Mouse (Mus musculus) erythroblast, adult 5-6 weeks (primary cell): Measurements from ENCODE around the gene Tmem89. TPM values are rescaled to one million over a fixed set of nuclear protein-coding genes. Genes with fewer than 3 reads are reported as not detected.

Experiments
- total RNA-seq, 2 experiments: library from RNA; stranded (forward) in 1 of 2; stranded (reverse) in 1 of 2; fragments of 150-400 nt in 1 of 2; fragments of 200-764, 138-1000 nt in 1 of 2; gene quantifications; 2 replicates each; pipeline versions ENCODE4 v1.2.3 to v1.2.4; 2015 to 2017; ENCODE audit warnings: low replicate concordance in 2 of 2

The Tmem89 gene
- total RNA-seq, 2 experiments from 2014 or later = not detected

Other genes with a start within 250 kb of the Tmem89 start
- gene Prkar2a, start 225.3 kb upstream of the Tmem89 start, total RNA-seq (2015; ENCODE audit: low replicate concordance) = 2.9 and 5.9 TPM in 2 replicates
- 1.4 and 3.1 TPM in 2 replicates for gene Prkar2a, start 225.3 kb upstream of the Tmem89 start, total RNA-seq (2017; ENCODE audit: low replicate concordance)
- 4.2 and 20.9 TPM in 2 replicates for gene Ip6k2, start 130.8 kb upstream of the Tmem89 start, total RNA-seq (2015; ENCODE audit: low replicate concordance)
- gene Ip6k2, start 130.8 kb upstream of the Tmem89 start, total RNA-seq (2017; ENCODE audit: low replicate concordance) = 47.5 and 61.2 TPM in 2 replicates
- gene Nckipsd, start 106.3 kb upstream of the Tmem89 start, total RNA-seq (2015; ENCODE audit: low replicate concordance) = 2.7 and 4.2 TPM in 2 replicates
- 1.8 and 3.7 TPM in 2 replicates for gene Nckipsd, start 106.3 kb upstream of the Tmem89 start, total RNA-seq (2017; ENCODE audit: low replicate concordance)
- 1.9 and 5.0 TPM in 2 replicates for gene Celsr3, start 88.3 kb upstream of the Tmem89 start, total RNA-seq (2015; ENCODE audit: low replicate concordance)
- gene Celsr3, start 88.3 kb upstream of the Tmem89 start, total RNA-seq (2017; ENCODE audit: low replicate concordance) = 0.09 and 1.8 TPM in 2 replicates
- gene Slc26a6, start 61.3 kb upstream of the Tmem89 start, total RNA-seq (2015; ENCODE audit: low replicate concordance) = 0.63 and 23.8 TPM in 2 replicates
- gene Slc26a6, start 61.3 kb upstream of the Tmem89 start, total RNA-seq (2017; ENCODE audit: low replicate concordance) = not detected in 2 replicates
- gene Uqcrc1, start 22.0 kb downstream of the Tmem89 start, total RNA-seq (2015; ENCODE audit: low replicate concordance) = 24.2 and 31.5 TPM in 2 replicates
- gene Uqcrc1, start 22.0 kb downstream of the Tmem89 start, total RNA-seq (2017; ENCODE audit: low replicate concordance) = 55.1 and 79.9 TPM in 2 replicates
- under 0.01 TPM in 1 of 2 replicates, not detected in the other for gene Col7a1, start 39.0 kb downstream of the Tmem89 start, total RNA-seq (2015; ENCODE audit: low replicate concordance)
- 0.17 and 1.4 TPM in 2 replicates for gene Col7a1, start 39.0 kb downstream of the Tmem89 start, total RNA-seq (2017; ENCODE audit: low replicate concordance)
- not detected in 2 replicates for gene Ucn2, start 71.4 kb downstream of the Tmem89 start, total RNA-seq (2015; ENCODE audit: low replicate concordance)
- not detected in 2 replicates for gene Ucn2, start 71.4 kb downstream of the Tmem89 start, total RNA-seq (2017; ENCODE audit: low replicate concordance)
- gene Pfkfb4, start 77.2 kb downstream of the Tmem89 start, total RNA-seq (2015; ENCODE audit: low replicate concordance) = 3.1 and 13.3 TPM in 2 replicates
- 7.9 and 12.3 TPM in 2 replicates for gene Pfkfb4, start 77.2 kb downstream of the Tmem89 start, total RNA-seq (2017; ENCODE audit: low replicate concordance)
- 14.6 and 20.3 TPM in 2 replicates for gene Shisa5, start 123.9 kb downstream of the Tmem89 start, total RNA-seq (2015; ENCODE audit: low replicate concordance)
- gene Shisa5, start 123.9 kb downstream of the Tmem89 start, total RNA-seq (2017; ENCODE audit: low replicate concordance) = 13.9 and 51.4 TPM in 2 replicates
- gene Trex1, start 145.1 kb downstream of the Tmem89 start, total RNA-seq (2015; ENCODE audit: low replicate concordance) = 7.3 and 19.6 TPM in 2 replicates
- gene Trex1, start 145.1 kb downstream of the Tmem89 start, total RNA-seq (2017; ENCODE audit: low replicate concordance) = 1.7 and 4.2 TPM in 2 replicates
- 4.2 TPM in 1 of 2 replicates, not detected in the other for gene Atrip, start 159.5 kb downstream of the Tmem89 start, total RNA-seq (2015; ENCODE audit: low replicate concordance)
- gene Atrip, start 159.5 kb downstream of the Tmem89 start, total RNA-seq (2017; ENCODE audit: low replicate concordance) = 4.8 and 10.6 TPM in 2 replicates
- gene Ccdc51, start 167.9 kb downstream of the Tmem89 start, total RNA-seq (2015; ENCODE audit: low replicate concordance) = 2.5 TPM in 1 of 2 replicates, not detected in the other
- 3.7 and 4.3 TPM in 2 replicates for gene Ccdc51, start 167.9 kb downstream of the Tmem89 start, total RNA-seq (2017; ENCODE audit: low replicate concordance)
- gene Tma7, start 168.0 kb downstream of the Tmem89 start, total RNA-seq (2015; ENCODE audit: low replicate concordance) = 104 and 108 TPM in 2 replicates
- 44.6 and 57.0 TPM in 2 replicates for gene Tma7, start 168.0 kb downstream of the Tmem89 start, total RNA-seq (2017; ENCODE audit: low replicate concordance)
- not detected in 2 replicates for gene Plxnb1, start 180.8 kb downstream of the Tmem89 start, total RNA-seq (2015; ENCODE audit: low replicate concordance)
- not detected in 2 replicates for gene Plxnb1, start 180.8 kb downstream of the Tmem89 start, total RNA-seq (2017; ENCODE audit: low replicate concordance)
- not detected in 2 replicates for gene Fbxw21, start 247.4 kb downstream of the Tmem89 start, total RNA-seq (2015; ENCODE audit: low replicate concordance)
- 0.28 TPM in 1 of 2 replicates, not detected in the other for gene Fbxw21, start 247.4 kb downstream of the Tmem89 start, total RNA-seq (2017; ENCODE audit: low replicate concordance)